Mouse (Mus musculus) neural tube, embryonic 14.5 days (tissue): Measurements from ENCODE around the gene Smyd3. TPM values are rescaled to one million over a fixed set of nuclear protein-coding genes. Genes with fewer than 3 reads are reported as not detected.

Source experiments
- ATAC-seq: fragments of 200-750 bp; cut with Nextera tagmentation; 2 replicates; pipeline ENCODE4 v1.8.0; 2017; ENCODE audit warnings: low read depth, mild to moderate bottlenecking, moderate TSS enrichment, moderate library complexity
- H3K27ac ChIP-seq: fragments of 300-500 bp; sonication (generic); 2 replicates; pipeline ENCODE4 v1.5.1; 2014; ENCODE audit warnings: low read depth, mild to moderate bottlenecking, control low read depth, low read length, moderate library complexity, mixed read lengths
- H3K27me3 ChIP-seq: fragments of 300-500 bp; sonication (generic); 2 replicates; pipeline ENCODE4 v1.6.1; 2014; ENCODE audit warnings: low read length; ENCODE audit not compliant: control insufficient read depth, insufficient read depth
- H3K36me3 ChIP-seq: fragments of 300-500 bp; sonication (generic); 2 replicates; pipeline ENCODE4 v1.6.1; 2014; ENCODE audit warnings: low read length, mixed read lengths; ENCODE audit not compliant: control insufficient read depth, insufficient read depth
- H3K4me1 ChIP-seq: fragments of 300-500 bp; sonication (generic); 2 replicates; pipeline ENCODE4 v1.6.1; 2014; ENCODE audit warnings: low read length; ENCODE audit not compliant: control insufficient read depth, insufficient read depth
- H3K4me2 ChIP-seq: fragments of 300-500 bp; sonication (generic); 2 replicates; pipeline ENCODE4 v1.6.1; 2014; ENCODE audit warnings: mild to moderate bottlenecking, low read depth, low read length, control low read depth
- H3K4me3 ChIP-seq: fragments of 300-500 bp; sonication (generic); 2 replicates; pipeline ENCODE4 v1.5.1; 2014; ENCODE audit warnings: low read depth, low read length, control low read depth, mixed read lengths
- H3K9ac ChIP-seq: fragments of 300-500 bp; sonication (generic); replicated peaks from 2 replicates; pipeline ENCODE4 v1.6.1; 2014; ENCODE audit warnings: low read depth, mild to moderate bottlenecking, control low read depth, low read length, mixed read lengths
- H3K9me3 ChIP-seq: fragments of 300-500 bp; sonication (generic); 2 replicates; pipeline ENCODE4 v1.6.1; 2016; ENCODE audit warnings: low read length; ENCODE audit not compliant: control insufficient read depth
- WGBS: fragments of 180-500 bp; shearing (Covaris S2); extraction: QIAGEN DNeasy Blood & Tissue Kit; methylation state at CpG from one replicate; pipeline ENCODE4 v1.1.7; 2014; 5-methylcytosine and 5-hydroxymethylcytosine counted together
- polyA plus RNA-seq: library from polyadenylated mRNA; unstranded; fragments of >200 nt; fragmentation: Nextera tagmentation; extraction: Ambion mirVana; gene quantifications from 2 replicates; pipeline ENCODE4 v1.2.1, GENCODE M21; 2014

Gene Smyd3
- polyA plus RNA-seq, 1 experiment from 2014 or later = 25.6 TPM

DNA sequence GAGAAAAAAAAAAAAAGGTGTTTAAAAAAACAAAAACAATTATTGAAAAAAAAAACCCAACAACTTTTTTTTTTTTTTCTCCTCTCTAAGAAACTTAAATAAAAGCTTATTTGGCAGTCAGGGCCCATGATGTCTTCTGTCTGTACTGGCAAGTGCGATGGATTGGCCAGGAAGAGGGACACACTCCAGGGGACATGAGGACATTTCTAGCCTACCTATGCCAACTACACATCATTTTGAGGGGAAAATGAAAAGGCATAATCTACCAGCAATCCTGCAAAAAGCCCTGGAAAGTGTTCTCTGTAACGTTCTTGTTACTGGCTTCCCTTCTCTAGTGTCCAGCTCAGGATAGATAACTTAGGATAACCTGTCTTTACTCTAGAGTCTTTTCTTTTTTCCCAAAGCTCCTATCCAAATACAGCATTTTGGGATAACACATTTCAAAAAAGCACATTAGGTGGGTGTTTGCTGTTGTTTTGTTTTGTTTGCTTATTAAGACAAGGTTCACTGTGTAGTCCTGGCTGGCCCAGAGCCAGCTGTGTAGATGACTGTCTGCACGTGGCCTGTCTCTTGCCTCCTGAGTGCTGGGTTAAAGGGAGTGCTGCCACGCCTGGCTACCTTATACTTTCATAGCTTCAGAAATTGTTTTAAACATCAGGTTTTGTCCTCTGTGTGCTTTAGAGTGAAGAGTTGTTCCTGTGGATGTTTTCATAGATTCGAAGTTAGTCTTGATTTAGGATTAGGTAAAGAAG, 35.5 kb upstream of the Smyd3 start:
- no peak overlapping the region for H3K4me3 ChIP-seq
- no peak overlapping the region for H3K4me2 ChIP-seq
- H3K9ac ChIP-seq = no peak overlapping the region
- H3K9me3 ChIP-seq = no peaks in the 10 kb centered on the region
- peaks cover 2% of the 10 kb centered on the region; the same call in 1 of the 2 replicates for H3K4me1 ChIP-seq
- no peak for ATAC-seq
- H3K27me3 ChIP-seq = no peaks in the 10 kb centered on the region
- H3K27ac ChIP-seq = no peak overlapping the region
- H3K36me3 ChIP-seq = no peaks in the 10 kb centered on the region
- 72% methylated on average over 5 of the region's 5 CpGs for WGBS

DNA sequence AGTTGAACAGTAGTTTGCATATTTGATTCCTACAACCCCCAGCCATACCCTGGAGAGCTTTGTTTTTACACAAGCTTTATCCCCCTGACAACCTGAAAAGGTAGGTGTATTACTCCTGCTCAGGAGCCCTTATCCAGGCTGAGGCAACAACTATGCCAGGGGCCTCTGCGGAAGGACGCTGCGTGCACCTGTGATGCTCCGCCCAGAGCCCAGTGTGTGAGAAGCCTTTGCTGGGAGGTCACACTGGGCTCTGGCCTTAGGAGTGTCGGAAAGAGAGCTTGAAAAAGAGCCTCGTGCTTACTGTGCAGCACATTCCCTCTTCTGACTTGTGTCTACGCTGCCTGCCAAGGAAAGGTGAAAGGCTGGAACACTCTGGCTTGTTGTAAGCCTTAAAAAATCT, 34.9 kb upstream of the Smyd3 start:
- WGBS = 48% methylated on average over 7 of the region's 7 CpGs
- no peak for ATAC-seq
- Histone ChIP-seq H3K27me3 (no peaks in the 10 kb centered on the region), H3K9ac (no peak overlapping the region), H3K4me3 (no peak overlapping the region), H3K4me1 (peaks cover 8% of the 10 kb centered on the region), H3K27ac (no peak overlapping the region), H3K4me2 (no peak overlapping the region), H3K9me3 (no peaks in the 10 kb centered on the region), H3K36me3 (no peaks in the 10 kb centered on the region)

DNA sequence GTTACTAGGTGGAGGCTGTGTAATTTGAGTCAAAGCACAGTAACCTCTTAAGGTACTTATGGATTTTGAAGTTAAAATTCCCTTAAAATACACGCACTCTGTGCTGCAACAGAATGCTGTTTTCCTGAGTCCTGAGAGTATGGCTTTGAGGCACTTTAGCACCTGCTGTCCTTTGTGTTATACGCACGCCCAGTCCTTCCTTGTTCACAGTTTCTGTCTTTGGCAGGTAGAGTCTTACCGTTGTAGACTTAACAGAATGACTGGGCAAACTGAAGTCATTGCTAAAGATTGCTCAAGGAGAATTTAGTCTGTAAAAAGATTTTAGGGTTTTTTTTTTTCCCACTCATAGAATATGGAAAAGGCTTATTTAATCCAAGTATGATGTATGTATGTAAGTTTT, 34.1 kb upstream of the Smyd3 start:
- no peak overlapping the region for H3K9ac ChIP-seq
- H3K9me3 ChIP-seq = no peaks in the 10 kb centered on the region
- no peak for ATAC-seq

DNA sequence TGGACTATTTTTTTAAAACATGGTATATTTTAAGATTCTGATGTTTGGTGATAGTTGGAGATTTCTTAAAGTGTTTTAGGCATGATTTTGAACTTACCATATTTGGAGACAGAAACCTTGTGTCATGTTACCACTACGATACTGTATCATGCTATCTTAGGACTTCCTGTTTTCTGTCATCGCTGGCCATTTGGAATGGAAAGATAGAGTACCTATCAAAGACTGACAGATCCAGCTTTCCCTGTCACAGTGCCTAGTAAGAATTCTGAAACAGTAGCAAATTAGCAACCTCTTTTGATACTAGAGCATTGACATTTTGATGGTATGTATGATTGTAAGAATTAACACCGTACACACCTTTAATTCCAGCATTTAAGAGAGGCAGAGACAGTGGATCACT, 33.5 kb upstream of the Smyd3 start:
- H3K9me3 ChIP-seq = no peaks in the 10 kb centered on the region
- no peak overlapping the region for H3K27ac ChIP-seq
- peaks cover 15% of the 10 kb centered on the region for H3K4me1 ChIP-seq
- no peak for ATAC-seq
- no peak overlapping the region for H3K9ac ChIP-seq
- H3K4me2 ChIP-seq = no peak overlapping the region
- no peaks in the 10 kb centered on the region for H3K36me3 ChIP-seq
- 90% methylated on average over 3 of the region's 3 CpGs for WGBS
- no peak overlapping the region for H3K4me3 ChIP-seq
- H3K27me3 ChIP-seq = no peaks in the 10 kb centered on the region

More for the DNA sequence above, 34.1 kb upstream of the Smyd3 start:
- no peaks in the 10 kb centered on the region for H3K27me3 ChIP-seq
- H3K4me2 ChIP-seq = no peak overlapping the region
- H3K27ac ChIP-seq = no peak overlapping the region
- 93% methylated on average over 4 of the region's 4 CpGs for WGBS
- H3K36me3 ChIP-seq = no peaks in the 10 kb centered on the region
- H3K4me3 ChIP-seq = no peak overlapping the region
- H3K4me1 ChIP-seq = peaks cover 15% of the 10 kb centered on the region

- Histone ChIP-seq H3K4me1 (peaks cover 22% of the 10 kb centered on the region), H3K27me3 (no peaks in the 10 kb centered on the region), H3K4me3 (no peak overlapping the region), H3K27ac (no peak overlapping the region), H3K9me3 (no peaks in the 10 kb centered on the region), H3K9ac (no peak overlapping the region), H3K4me2 (no peak overlapping the region), H3K36me3 (no peaks in the 10 kb centered on the region)
- 92% methylated on average over 5 of the region's 5 CpGs for WGBS
- no peak for ATAC-seq
Measured at GRCm38 (mm10) chr1:179548996-179549752, 31.3 kb upstream of the Smyd3 start.

- Histone ChIP-seq H3K27ac (no peak overlapping the region), H3K9me3 (no peaks in the 10 kb centered on the region), H3K27me3 (no peaks in the 10 kb centered on the region), H3K4me2 (peak overlapping the region; percentile 61), H3K4me1 (peaks cover 22% of the 10 kb centered on the region), H3K4me3 (no peak overlapping the region), H3K36me3 (no peaks in the 10 kb centered on the region), H3K9ac (no peak overlapping the region; the same call in 1 of the 2 replicates)
- 70% methylated on average over 11 of the region's 11 CpGs for WGBS
- no peak for ATAC-seq
Measured at GRCm38 (mm10) chr1:179548220-179548619, 30.4 kb upstream of the Smyd3 start.

DNA sequence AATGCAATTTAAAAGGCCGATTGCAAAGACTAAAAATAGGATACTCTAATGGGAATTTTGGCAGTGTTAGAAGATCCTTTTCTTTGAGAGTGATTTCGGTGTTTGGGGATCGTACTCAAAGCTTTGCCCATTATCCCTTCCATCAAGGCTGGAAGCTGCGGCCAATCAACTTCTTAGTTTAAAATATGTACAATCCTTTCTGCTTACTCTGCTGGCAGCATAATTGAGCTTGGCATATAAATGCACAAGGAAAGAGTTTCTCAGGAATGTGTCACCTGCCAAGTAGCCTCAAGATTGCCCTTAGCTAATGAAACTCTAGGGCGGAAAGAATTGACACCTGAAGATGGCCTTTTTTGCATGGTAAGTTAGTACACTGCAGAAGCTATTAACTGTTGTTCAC, 29.3 kb upstream of the Smyd3 start:
- peak overlapping the region; percentile 90; the same call in 1 of the 2 replicates for H3K27ac ChIP-seq
- peak overlapping the region; percentile 74 for H3K9ac ChIP-seq
- peak overlapping the region; percentile 74 for H3K4me3 ChIP-seq
- ATAC-seq = no peak
- H3K27me3 ChIP-seq = no peaks in the 10 kb centered on the region
- H3K9me3 ChIP-seq = no peaks in the 10 kb centered on the region
- H3K4me2 ChIP-seq = peak overlapping the region; percentile 61
- WGBS = 9% methylated on average over 5 of the region's 5 CpGs
- no peaks in the 10 kb centered on the region for H3K36me3 ChIP-seq
- peaks cover 22% of the 10 kb centered on the region for H3K4me1 ChIP-seq

DNA sequence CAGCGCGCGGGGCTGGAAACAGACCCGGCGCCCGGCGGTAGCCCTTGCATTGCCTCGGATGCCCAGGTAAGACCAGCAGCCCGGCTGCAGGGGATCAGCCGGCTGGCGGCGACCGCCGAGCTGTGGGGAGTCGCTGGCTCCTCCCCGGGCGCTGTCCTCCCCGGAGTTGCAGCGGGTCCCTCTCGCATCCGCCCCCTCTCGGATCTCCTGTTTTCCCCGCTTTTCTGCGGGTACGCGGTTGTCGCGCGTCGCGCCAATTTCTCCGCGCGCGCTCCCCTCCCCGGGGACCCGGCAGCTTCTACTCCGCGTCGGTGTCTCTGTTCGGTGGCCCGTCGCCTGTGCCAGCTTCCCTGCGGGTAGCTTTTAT, 28.7 kb upstream of the Smyd3 start:
- no peaks in the 10 kb centered on the region for H3K27me3 ChIP-seq
- H3K4me1 ChIP-seq = peaks cover 22% of the 10 kb centered on the region
- no peaks in the 10 kb centered on the region for H3K9me3 ChIP-seq
- peak; percentile 86 for ATAC-seq
- no peaks in the 10 kb centered on the region for H3K36me3 ChIP-seq
- peak overlapping the region; percentile 74 for H3K4me3 ChIP-seq
- peak overlapping the region; percentile 61 for H3K4me2 ChIP-seq
- peak overlapping the region; percentile 90 for H3K27ac ChIP-seq
- H3K9ac ChIP-seq = peak overlapping the region; percentile 74
- WGBS = under 1% methylated on average over 44 of the region's 44 CpGs
